Mouse (Mus musculus) kidney, adult 2 months (tissue): ENCODE measurements around the gene Selenom.

Experiments used
- CTCF ChIP-seq: fragments of 200-500 bp; conservative IDR thresholded peaks from 2 replicates; pipeline ENCODE4 v1.5.1; 2011; ENCODE audit warnings: low read depth, mild to moderate bottlenecking, control low read depth, low read length, moderate library complexity, mixed read lengths; ENCODE audit not compliant: insufficient read depth, insufficient read length
- POLR2A ChIP-seq: fragments of 200-500 bp; IDR thresholded peaks from one replicate; pipeline ENCODE4 v1.6.1; 2011; ENCODE audit warnings: low read depth, low read length, control low read depth

GRCm38 (mm10) chr11:3543001-3543400 is 28.5 kb downstream of the Selenom start:
- TF ChIP-seq CTCF: no peak
- no peak for TF ChIP-seq POLR2A
